Mouse (Mus musculus): ENCODE measurements around the gene Zfand2b. TPM values are rescaled to one million over a fixed set of nuclear protein-coding genes. Genes with fewer than 3 reads are reported as not detected.
A peak's percentile ranks its signal among the peaks of the same experiment; 100 is the strongest.

The Zfand2b gene
- total RNA-seq, 2 experiments from 2014 or later, result 30.9 to 32.7 TPM

GRCm38 (mm10) chr1:75159540-75160255, 8.7 kb upstream of the Zfand2b start:
- DNase-seq (ENCODE audit: low spot score in 2 of 2), result no peak

- DNase-seq (ENCODE audit: low spot score in 2 of 2), result no peak
These were observed 8.2 kb upstream of the Zfand2b start for GRCm38 (mm10) chr1:75160256-75160617.

- DNase-seq (ENCODE audit: low spot score in 2 of 2), result no peak
These were observed 364 bp upstream of the Zfand2b start for GRCm38 (mm10) chr1:75168093-75168471.

- DNase-seq (ENCODE audit: low spot score in 2 of 2), result peak; percentile 72 to 81
These were observed 11.1 kb downstream of the Zfand2b start for GRCm38 (mm10) chr1:75179334-75180104.

GRCm38 (mm10) chr1:75180105-75180590, 11.7 kb downstream of the Zfand2b start, which contains the start of gene Abcb6:
Gene Abcb6 (minus strand): TSS chr1:75180392.
- peak; percentile 89 to 95 for DNase-seq (ENCODE audit: low spot score in 2 of 2)

GRCm38 (mm10) chr1:75180741-75181140, 12.3 kb downstream of the Zfand2b start:
- DNase-seq (ENCODE audit: low spot score in 2 of 2), result no peak

- no peak for DNase-seq (ENCODE audit: low spot score in 2 of 2)
These were observed 13.0 kb downstream of the Zfand2b start for GRCm38 (mm10) chr1:75181377-75181870.

- no peak for DNase-seq (ENCODE audit: low spot score in 2 of 2)
These were observed 13.7 kb downstream of the Zfand2b start for GRCm38 (mm10) chr1:75182160-75182559.

- DNase-seq (ENCODE audit: low spot score in 2 of 2), result no peak
These were observed 17.0 kb downstream of the Zfand2b start for GRCm38 (mm10) chr1:75185495-75185894.

GRCm38 (mm10) chr1:75187126-75187525, 18.7 kb downstream of the Zfand2b start:
- DNase-seq (ENCODE audit: low spot score in 2 of 2), result no peak

GRCm38 (mm10) chr1:75187914-75188483, 19.6 kb downstream of the Zfand2b start:
- DNase-seq (ENCODE audit: low spot score in 2 of 2), result no peak

- no peak for DNase-seq (ENCODE audit: low spot score in 2 of 2)
These were observed 22.1 kb downstream of the Zfand2b start for GRCm38 (mm10) chr1:75190577-75190976.

GRCm38 (mm10) chr1:75191258-75191621, 22.8 kb downstream of the Zfand2b start:
- DNase-seq (ENCODE audit: low spot score in 2 of 2), result no peak

GRCm38 (mm10) chr1:75191622-75192402, 23.4 kb downstream of the Zfand2b start, which contains the start of the genes Ankzf1 and Atg9a:
Gene Ankzf1 (plus strand): TSS chr1:75192151.
Gene Atg9a (minus strand): TSS chr1:75192196.
- peak; percentile 91 to 98 for DNase-seq (ENCODE audit: low spot score in 2 of 2)

GRCm38 (mm10) chr1:75192452-75192851, 24.0 kb downstream of the Zfand2b start:
- no peak for DNase-seq (ENCODE audit: low spot score in 2 of 2)

- no peak for DNase-seq (ENCODE audit: low spot score in 2 of 2)
These were observed 32.8 kb downstream of the Zfand2b start for GRCm38 (mm10) chr1:75201236-75201635.

- no peak for DNase-seq (ENCODE audit: low spot score in 2 of 2)
These were observed 40.7 kb downstream of the Zfand2b start for GRCm38 (mm10) chr1:75208967-75209678.

- DNase-seq (ENCODE audit: low spot score in 2 of 2), result peak; percentile 94 to 98
These were observed 42.0 kb downstream of the Zfand2b start, which contains the start of the genes Glb1l and Stk16 for GRCm38 (mm10) chr1:75210136-75211087. Gene Glb1l (minus strand): TSS chr1:75210813. Gene Stk16 (plus strand): TSS chr1:75210838.

GRCm38 (mm10) chr1:75211141-75211708, 42.8 kb downstream of the Zfand2b start:
- DNase-seq (ENCODE audit: low spot score in 2 of 2), result no peak
